In the genomic region with DNA sequence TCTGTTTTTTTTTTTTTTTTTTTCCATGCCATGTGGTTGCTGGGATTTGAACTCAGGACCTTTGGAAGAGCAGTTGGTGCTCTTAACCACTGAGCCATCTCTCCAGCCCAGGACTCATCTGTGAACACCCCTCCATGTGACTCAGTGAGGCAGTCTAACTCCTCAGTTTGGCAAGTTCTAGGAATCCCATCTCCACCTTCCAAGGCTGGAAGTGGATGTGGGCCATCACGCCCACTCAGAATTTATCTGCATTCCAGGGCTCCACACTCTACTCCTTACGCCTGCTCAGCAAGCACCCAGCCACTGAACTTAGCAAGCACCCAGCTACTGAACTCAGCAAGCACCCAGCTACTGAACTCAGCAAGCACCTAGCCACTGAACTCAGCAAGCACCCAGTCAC, we compare ENCODE assay signal across 22 mouse cellular contexts.
"Had no signal": no experiment of that assay in that cellular context is flagged by ENCODE, and none has a peak within 500 bp of the region (broad histone marks: within the 10 kb centered on the region; RNA-seq: fewer than 3 reads in every experiment).

No protein-coding gene starts in this region.

- DNase-seq: heart, postnatal 10 days; heart, postnatal 14 days; heart, postnatal 36 days; heart, postnatal 4 days; kidney, adult 11 months; kidney, adult 18-20 months; kidney, adult 2 months; kidney, adult 8-10 months; kidney, adult 9 months; kidney, postnatal 10 days; kidney, postnatal 14 days; kidney, postnatal 25 days; kidney, postnatal 36 days; kidney, postnatal 4 days; layer of hippocampus, adult 9-11 months; layer of hippocampus, postnatal 36 days had no signal

- ATAC-seq: hindbrain, embryonic 16.5 days; hindbrain, postnatal 0 days; inflammation-experienced regulatory T-cells, adult 6 months; intestine, embryonic 15.5 days; intestine, embryonic 16.5 days; intestine, postnatal 0 days had no signal
